Mouse (Mus musculus) heart, embryonic 16.5 days (tissue): ENCODE data around the gene Slc22a6. TPM values are rescaled to one million over a fixed set of nuclear protein-coding genes. Genes with fewer than 3 reads are reported as not detected.

Experiments
- ATAC-seq: fragments of 200-750 bp; cut with Nextera tagmentation; replicated peaks from 2 replicates; pipeline ENCODE4 v1.8.0; 2017; ENCODE audit warnings: moderate number of reproducible peaks; ENCODE audit not compliant: insufficient read depth, low FRiP score; ENCODE audit errors: extremely low read depth
- H3K27ac ChIP-seq: fragments of 300-500 bp; sonication (generic); 2 replicates; pipeline ENCODE4 v1.5.1; 2014; ENCODE audit warnings: mild to moderate bottlenecking, low read length, control low read depth, moderate library complexity
- H3K27me3 ChIP-seq: fragments of 300-500 bp; sonication (generic); 2 replicates; pipeline ENCODE4 v1.6.1; 2014; ENCODE audit warnings: low read length, mixed read lengths; ENCODE audit not compliant: control insufficient read depth, insufficient read depth
- H3K36me3 ChIP-seq: fragments of 300-500 bp; sonication (generic); 2 replicates; pipeline ENCODE4 v1.6.1; 2014; ENCODE audit not compliant: control insufficient read depth, insufficient read depth
- H3K4me1 ChIP-seq: fragments of 300-500 bp; sonication (generic); 2 replicates; pipeline ENCODE4 v1.6.1; 2014; ENCODE audit warnings: low read length, mixed read lengths; ENCODE audit not compliant: control insufficient read depth, insufficient read depth
- H3K4me2 ChIP-seq: fragments of 300-500 bp; sonication (generic); 2 replicates; pipeline ENCODE4 v1.6.1; 2014; ENCODE audit warnings: low read depth, mild to moderate bottlenecking, control low read depth, low read length
- H3K4me3 ChIP-seq: fragments of 300-500 bp; sonication (generic); 2 replicates; pipeline ENCODE4 v1.5.1; 2014; ENCODE audit warnings: mild to moderate bottlenecking, control low read depth, low read length
- H3K9ac ChIP-seq: fragments of 300-500 bp; sonication (generic); 2 replicates; pipeline ENCODE4 v1.6.1; 2014; ENCODE audit warnings: low read length, control low read depth
- H3K9me3 ChIP-seq: fragments of 300-500 bp; sonication (generic); replicated peaks from 2 replicates; pipeline ENCODE4 v1.6.1; 2016; ENCODE audit warnings: low read length; ENCODE audit not compliant: control insufficient read depth
- WGBS: fragments of 180-500 bp; shearing (Covaris S2); extraction: QIAGEN DNeasy Blood & Tissue Kit; methylation state at CpG from one replicate; pipeline ENCODE4 v1.1.7; 2014; 5-methylcytosine and 5-hydroxymethylcytosine counted together
- polyA plus RNA-seq: library from polyadenylated mRNA; unstranded; fragments of >200 nt; fragmentation: Nextera tagmentation; extraction: Ambion mirVana; gene quantifications from 2 replicates; pipeline ENCODE4 v1.2.1, GENCODE M21; 2015

Slc22a6 gene
- polyA plus RNA-seq, 1 experiment from 2014 or later, result not detected

- Histone ChIP-seq H3K27ac (no peak overlapping the region), H3K4me1 (no peaks in the 10 kb centered on the region), H3K27me3 (0 out of 2 replicates have a peak, but pooled peaks cover 3% of the 10 kb centered on the region), H3K4me3 (no peak overlapping the region), H3K9ac (no peak overlapping the region), H3K9me3 (no peaks in the 10 kb centered on the region), H3K4me2 (no peak overlapping the region), H3K36me3 (no peaks in the 10 kb centered on the region)
- WGBS, result 83% methylated on average over 7 of the region's 7 CpGs
- ATAC-seq, result no peak
Measured at GRCm38 (mm10) chr19:8621098-8621497, 3.3 kb downstream of the Slc22a6 start.

- H3K4me1 ChIP-seq, result no peaks in the 10 kb centered on the region
- H3K27ac ChIP-seq, result no peak overlapping the region
- no peak overlapping the region for H3K4me2 ChIP-seq
- H3K27me3 ChIP-seq, result no peaks in the 10 kb centered on the region
- no peaks in the 10 kb centered on the region for H3K36me3 ChIP-seq
- no peaks in the 10 kb centered on the region for H3K9me3 ChIP-seq
- no peak overlapping the region for H3K9ac ChIP-seq
- ATAC-seq, result no peak
- H3K4me3 ChIP-seq, result no peak overlapping the region
- WGBS, result 76% methylated on average over 2 of the region's 2 CpGs
Measured at GRCm38 (mm10) chr19:8630249-8630648, 12.4 kb downstream of the Slc22a6 start.

- WGBS, result 57% methylated on average over 6 of the region's 6 CpGs
- ATAC-seq, result no peak; the same call in 1 of the 2 replicates
Measured at GRCm38 (mm10) chr19:8630826-8631225, 13.0 kb downstream of the Slc22a6 start.

GRCm38 (mm10) chr19:8632029-8632428, 14.2 kb downstream of the Slc22a6 start:
- Histone ChIP-seq H3K9ac (no peak overlapping the region), H3K4me1 (no peaks in the 10 kb centered on the region), H3K9me3 (no peaks in the 10 kb centered on the region), H3K4me3 (no peak overlapping the region), H3K36me3 (no peaks in the 10 kb centered on the region), H3K27ac (no peak overlapping the region), H3K4me2 (no peak overlapping the region), H3K27me3 (no peaks in the 10 kb centered on the region)
- WGBS, result 44% methylated on average over 1 of the region's 1 CpGs
- no peak for ATAC-seq

More at GRCm38 (mm10) chr19:8630826-8631225, 13.0 kb downstream of the Slc22a6 start:
- no peaks in the 10 kb centered on the region for H3K9me3 ChIP-seq
- H3K4me1 ChIP-seq, result no peaks in the 10 kb centered on the region
- H3K9ac ChIP-seq, result no peak overlapping the region
- no peak overlapping the region for H3K4me3 ChIP-seq
- H3K27me3 ChIP-seq, result no peaks in the 10 kb centered on the region
- H3K27ac ChIP-seq, result no peak overlapping the region
- H3K36me3 ChIP-seq, result no peaks in the 10 kb centered on the region
- H3K4me2 ChIP-seq, result no peak overlapping the region

GRCm38 (mm10) chr19:8642086-8642485, 24.2 kb downstream of the Slc22a6 start:
- Histone ChIP-seq H3K4me1 (peaks cover 3% of the 10 kb centered on the region), H3K4me2 (no peak overlapping the region), H3K36me3 (no peaks in the 10 kb centered on the region), H3K27me3 (no peaks in the 10 kb centered on the region), H3K27ac (no peak overlapping the region), H3K4me3 (no peak overlapping the region), H3K9ac (no peak overlapping the region), H3K9me3 (no peaks in the 10 kb centered on the region)
- no peak for ATAC-seq
- 38% methylated on average over 5 of the region's 5 CpGs for WGBS

GRCm38 (mm10) chr19:8646393-8646792, 28.6 kb downstream of the Slc22a6 start:
- no peak overlapping the region for H3K4me2 ChIP-seq
- no peaks in the 10 kb centered on the region for H3K27me3 ChIP-seq
- no peak overlapping the region for H3K27ac ChIP-seq
- WGBS, result 63% methylated on average over 2 of the region's 2 CpGs
- H3K9me3 ChIP-seq, result no peaks in the 10 kb centered on the region
- no peak for ATAC-seq
- peaks cover 3% of the 10 kb centered on the region for H3K4me1 ChIP-seq
- no peaks in the 10 kb centered on the region for H3K36me3 ChIP-seq
- no peak overlapping the region for H3K9ac ChIP-seq
- H3K4me3 ChIP-seq, result no peak overlapping the region

GRCm38 (mm10) chr19:8655833-8656232, 38.0 kb downstream of the Slc22a6 start:
- no peak overlapping the region for H3K27ac ChIP-seq
- H3K9ac ChIP-seq, result no peak overlapping the region
- H3K36me3 ChIP-seq, result no peaks in the 10 kb centered on the region
- H3K27me3 ChIP-seq, result no peaks in the 10 kb centered on the region
- H3K9me3 ChIP-seq, result no peaks in the 10 kb centered on the region
- H3K4me3 ChIP-seq, result no peak overlapping the region
- no peak overlapping the region for H3K4me2 ChIP-seq
- no peak for ATAC-seq
- peaks cover 4% of the 10 kb centered on the region; the same call in 1 of the 2 replicates for H3K4me1 ChIP-seq

GRCm38 (mm10) chr19:8656341-8656740, 38.5 kb downstream of the Slc22a6 start:
- H3K36me3 ChIP-seq, result no peaks in the 10 kb centered on the region
- H3K27me3 ChIP-seq, result no peaks in the 10 kb centered on the region
- no peak overlapping the region for H3K4me3 ChIP-seq
- no peak overlapping the region for H3K9ac ChIP-seq
- H3K4me1 ChIP-seq, result peaks cover 4% of the 10 kb centered on the region; the same call in 1 of the 2 replicates
- ATAC-seq, result no peak
- WGBS, result 62% methylated on average over 4 of the region's 4 CpGs
- no peak overlapping the region for H3K27ac ChIP-seq
- H3K9me3 ChIP-seq, result no peaks in the 10 kb centered on the region
- no peak overlapping the region for H3K4me2 ChIP-seq

GRCm38 (mm10) chr19:8661821-8662307, 44.0 kb downstream of the Slc22a6 start:
- peak; percentile 59; the same call in 1 of the 2 replicates for ATAC-seq
- Histone ChIP-seq H3K36me3 (no peaks in the 10 kb centered on the region), H3K4me3 (peak overlapping the region; percentile 55), H3K27me3 (peaks cover 8% of the 10 kb centered on the region; the same call in 1 of the 2 replicates), H3K4me2 (peak overlapping the region; percentile 80), H3K9me3 (no peaks in the 10 kb centered on the region), H3K4me1 (peaks cover 13% of the 10 kb centered on the region; the same call in 1 of the 2 replicates), H3K9ac (peak overlapping the region; percentile 58), H3K27ac (no peak overlapping the region)
- 2% methylated on average over 35 of the region's 35 CpGs for WGBS
